Comparison of ENCODE assay signal across 9 mouse cellular contexts in the genomic region with DNA sequence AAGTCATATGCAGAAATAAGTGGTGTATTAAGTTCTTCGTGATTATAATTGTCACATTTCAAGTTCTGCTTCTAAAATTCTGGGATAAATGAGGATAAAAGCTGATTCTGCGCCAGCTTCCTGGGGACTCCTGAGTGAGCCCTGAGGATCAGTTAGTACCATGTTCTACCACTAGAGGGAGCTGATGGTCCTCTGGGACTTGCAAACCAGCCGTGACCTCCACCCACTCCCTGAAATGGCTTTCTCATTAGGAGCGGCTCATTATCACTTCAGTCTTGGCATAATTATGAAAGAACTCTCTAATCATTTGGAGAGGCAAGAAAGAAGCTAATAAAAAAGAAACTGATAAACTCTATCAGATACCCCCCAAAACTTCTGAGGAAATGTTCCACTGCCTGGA. TPM values are rescaled to one million over a fixed set of nuclear protein-coding genes. Genes with fewer than 3 reads are reported as not detected.
DNase-seq lines count a peak whose midpoint lies in the region; ATAC-seq and TF ChIP-seq lines count a peak whose summit lies in the region.
"Had no signal": no experiment of that assay in that cellular context is flagged by ENCODE, and none has a peak within 500 bp of the region (broad histone marks: within the 10 kb centered on the region; RNA-seq: fewer than 3 reads in every experiment).

No protein-coding gene starts in this region.

- no peak for ATAC-seq in CD4-positive, CD25-positive, alpha-beta regulatory T cell, adult 4 months
- ATAC-seq in forebrain, embryonic 12.5 days (ENCODE audit: low FRiP score) = peak; percentile 51; the same call in 1 of the 2 replicates
- ATAC-seq in kidney, embryonic 14.5 days (ENCODE audit: low FRiP score, low TSS enrichment) = 0 out of 2 replicates have a peak, but pooled peaks have one; percentile 49
- ATAC-seq in liver, embryonic 14.5 days (ENCODE audit: insufficient read depth) = no peak

- H3K9ac ChIP-seq in forebrain, embryonic 12.5 days = no peak overlapping the region
- H3K9ac ChIP-seq in kidney, embryonic 14.5 days (ENCODE audit: low read depth, low read length) = no peak overlapping the region
- no peak overlapping the region for H3K9ac ChIP-seq in liver, embryonic 14.5 days (replicated peaks)
- H3K9ac ChIP-seq: heart, embryonic 15.5 days had no signal

- no peak overlapping the region for H3K4me3 ChIP-seq in forebrain, embryonic 12.5 days (replicated peaks)
- no peak overlapping the region for H3K4me3 ChIP-seq in kidney, embryonic 14.5 days (ENCODE audit: low read length)
- no peak overlapping the region for H3K4me3 ChIP-seq in liver, embryonic 14.5 days (ENCODE audit: insufficient read depth in 1 of 2, low read depth in 2 of 2, low read length in 2 of 2)
- H3K4me3 ChIP-seq: heart, embryonic 15.5 days had no signal

- TF ChIP-seq CTCF in liver, embryonic 14.5 days (IDR thresholded peaks at IDR 0.05; ENCODE audit: low read depth) = peak; percentile 80

- no peaks in the 10 kb centered on the region for H3K27me3 ChIP-seq in forebrain, embryonic 12.5 days
- H3K27me3 ChIP-seq in kidney, embryonic 14.5 days (ENCODE audit: control insufficient read depth, insufficient read depth, low read length) = no peaks in the 10 kb centered on the region
- no peaks in the 10 kb centered on the region for H3K27me3 ChIP-seq in liver, embryonic 14.5 days (ENCODE audit: control insufficient read depth, insufficient read depth, low read length)
- H3K27me3 ChIP-seq: heart, embryonic 15.5 days had no signal

- TF ChIP-seq EP300 in liver, embryonic 14.5 days (IDR thresholded peaks at IDR 0.05; ENCODE audit: low read depth) = no peak

- H3K9me3 ChIP-seq in forebrain, embryonic 12.5 days = no peaks in the 10 kb centered on the region
- H3K9me3 ChIP-seq in kidney, embryonic 14.5 days (ENCODE audit: control insufficient read depth, low read length) = no peaks in the 10 kb centered on the region
- H3K9me3 ChIP-seq in liver, embryonic 14.5 days (ENCODE audit: control insufficient read depth, low read length) = no peaks in the 10 kb centered on the region
- H3K9me3 ChIP-seq: heart, embryonic 15.5 days had no signal

- 19% methylated on average over 4 of the region's 4 CpGs for WGBS in forebrain, embryonic 12.5 days
- WGBS in kidney, embryonic 14.5 days = 12% methylated on average over 4 of the region's 4 CpGs
- WGBS in liver, embryonic 14.5 days (ENCODE audit: insufficient replicate concordance) = 16% methylated on average over 4 of the region's 4 CpGs

- no peak overlapping the region for H3K27ac ChIP-seq in forebrain, embryonic 12.5 days
- no peak overlapping the region for H3K27ac ChIP-seq in kidney, embryonic 14.5 days (ENCODE audit: low read depth, low read length)
- H3K27ac ChIP-seq in liver, embryonic 14.5 days = no peak overlapping the region
- H3K27ac ChIP-seq: heart, embryonic 15.5 days had no signal

- peak; percentile 26 for DNase-seq in CD4-positive, CD25-positive, alpha-beta regulatory T cell, adult 2 months (ENCODE audit: low read depth, low spot score)
- DNase-seq in urinary bladder, postnatal 14 days (ENCODE audit: low spot score) = peak; percentile 55
- no peak for DNase-seq in urinary bladder, adult 2 months (ENCODE audit: low spot score)
- peak; percentile 7 to 19 (median 13) for DNase-seq in liver, embryonic 14.5 days (ENCODE audit: low read depth in 3 of 3, low spot score in 3 of 3)
- peak; percentile 35 for DNase-seq in right cerebral cortex, postnatal 14 days

- no peaks in the 10 kb centered on the region for H3K36me3 ChIP-seq in forebrain, embryonic 12.5 days (replicated peaks)
- H3K36me3 ChIP-seq in kidney, embryonic 14.5 days (ENCODE audit: control insufficient read depth, insufficient read depth, low read length) = no peaks in the 10 kb centered on the region
- H3K36me3 ChIP-seq in liver, embryonic 14.5 days (replicated peaks; ENCODE audit: control insufficient read depth, insufficient read depth, low read depth) = no peaks in the 10 kb centered on the region
- H3K36me3 ChIP-seq: heart, embryonic 15.5 days had no signal

- H3K4me2 ChIP-seq in forebrain, embryonic 12.5 days = no peak overlapping the region
- no peak overlapping the region for H3K4me2 ChIP-seq in kidney, embryonic 14.5 days (replicated peaks; ENCODE audit: low read depth, low read length)
- H3K4me2 ChIP-seq in liver, embryonic 14.5 days (ENCODE audit: low read depth) = no peak overlapping the region
- H3K4me2 ChIP-seq: heart, embryonic 15.5 days had no signal

- peaks cover 6% of the 10 kb centered on the region; the same call in 1 of the 2 replicates for H3K4me1 ChIP-seq in forebrain, embryonic 12.5 days
- no peaks in the 10 kb centered on the region for H3K4me1 ChIP-seq in kidney, embryonic 14.5 days (ENCODE audit: control insufficient read depth, insufficient read depth, low read length)
- no peaks in the 10 kb centered on the region for H3K4me1 ChIP-seq in liver, embryonic 14.5 days (replicated peaks; ENCODE audit: control insufficient read depth in 2 of 2, insufficient read depth in 2 of 2, low read length in 1 of 2)
- H3K4me1 ChIP-seq: heart, embryonic 15.5 days had no signal

RNA-seq across cellular contexts. Expression of gene Lrrc30, which starts 19.0 kb away (rescaled TPM):
- polyA plus RNA-seq in CD4-positive, CD25-positive, alpha-beta regulatory T cell, adult 4 months (2017; shearing (Covaris generic)) = not detected
- not detected in 2 replicates for polyA plus RNA-seq in urinary bladder, adult 2 months (2012; rRNA removed)
- not detected in 2 replicates for polyA plus RNA-seq in forebrain, embryonic 12.5 days (2016; fragmentation: Nextera tagmentation; extraction: Ambion mirVana)
- polyA plus RNA-seq in kidney, embryonic 14.5 days (2014; fragmentation: Nextera tagmentation; extraction: Ambion mirVana) = 0.12 TPM in 1 of 2 replicates, not detected in the other
- polyA plus RNA-seq in liver, embryonic 14.5 days (2012; rRNA removed) = not detected in 2 replicates
- polyA plus RNA-seq in liver, embryonic 14.5 days (2014; fragmentation: Nextera tagmentation; extraction: Ambion mirVana) = not detected in 2 replicates
- polyA plus RNA-seq: heart, embryonic 15.5 days had no signal

RNA-seq across cellular contexts. Expression of gene Lama1, which starts 45.6 kb away (rescaled TPM):
- polyA plus RNA-seq in CD4-positive, CD25-positive, alpha-beta regulatory T cell, adult 4 months (2017; shearing (Covaris generic)) = under 1 TPM in 1 of 2 experiments, not detected in 1; 0.10 TPM
- polyA plus RNA-seq in urinary bladder, adult 2 months (2012; rRNA removed) = 0.66 and 1.2 TPM in 2 replicates
- 14.5 and 16.4 TPM in 2 replicates for polyA plus RNA-seq in forebrain, embryonic 12.5 days (2016; fragmentation: Nextera tagmentation; extraction: Ambion mirVana)
- polyA plus RNA-seq in kidney, embryonic 14.5 days (2014; fragmentation: Nextera tagmentation; extraction: Ambion mirVana) = 31.0 and 60.4 TPM in 2 replicates
- 0.57 and 1.1 TPM in 2 replicates for polyA plus RNA-seq in liver, embryonic 14.5 days (2012; rRNA removed)
- 0.57 and 1.6 TPM in 2 replicates for polyA plus RNA-seq in liver, embryonic 14.5 days (2014; fragmentation: Nextera tagmentation; extraction: Ambion mirVana)

Comparison
In these comparisons a context has a peak if more than half of its experiments do, and no peak if none do; other contexts are left out.
1. ATAC-seq: peak in forebrain, embryonic 12.5 days (single experiment) and kidney, embryonic 14.5 days (single experiment); none in CD4-positive, CD25-positive, alpha-beta regulatory T cell, adult 4 months (single experiment) and liver, embryonic 14.5 days (single experiment).